Mouse (Mus musculus): ENCODE measurements at regions not wholly inside any gene's neighbourhood (a gene's known extent, or its start where the extent isn't known, plus 50 kb on each side); places are given as distances from the start of the nearest gene placed in this dataset.

DNA sequence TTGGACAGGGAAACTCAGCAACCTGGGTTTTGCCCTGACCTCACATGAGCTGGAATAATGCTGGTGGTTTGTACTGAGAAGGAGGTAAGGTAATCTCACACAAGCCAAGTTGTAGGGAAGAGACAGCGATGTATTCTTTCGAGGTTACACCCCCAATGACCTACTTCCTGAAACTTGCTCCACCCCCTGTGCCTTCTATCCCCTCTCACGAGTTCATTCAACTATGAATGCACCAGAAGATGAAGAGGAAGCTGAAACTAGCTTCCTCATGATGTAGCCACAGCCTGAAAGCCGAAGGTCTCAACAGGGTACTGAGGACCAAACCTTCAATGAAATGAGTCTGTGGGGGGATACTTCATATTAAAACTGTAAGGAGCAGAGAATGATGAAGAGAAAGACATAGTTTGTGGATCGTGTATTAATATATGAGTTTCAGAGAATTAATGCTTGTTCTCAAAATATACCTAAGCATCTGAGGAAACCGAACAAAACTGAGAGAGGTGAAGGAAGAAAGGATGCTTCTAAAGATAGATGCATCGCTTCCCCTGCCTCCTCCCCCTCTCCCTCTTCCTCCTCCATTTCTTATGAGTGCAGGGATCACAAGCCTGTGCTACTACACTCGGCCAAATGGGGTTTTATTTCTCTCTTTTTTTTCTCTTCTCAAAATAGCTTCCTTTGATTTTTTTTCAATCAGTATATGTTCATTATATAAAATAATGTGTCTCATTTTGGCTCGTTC, 543.5 kb upstream of the Nrp1 start:
- ATAC-seq = peak; percentile 38

DNA sequence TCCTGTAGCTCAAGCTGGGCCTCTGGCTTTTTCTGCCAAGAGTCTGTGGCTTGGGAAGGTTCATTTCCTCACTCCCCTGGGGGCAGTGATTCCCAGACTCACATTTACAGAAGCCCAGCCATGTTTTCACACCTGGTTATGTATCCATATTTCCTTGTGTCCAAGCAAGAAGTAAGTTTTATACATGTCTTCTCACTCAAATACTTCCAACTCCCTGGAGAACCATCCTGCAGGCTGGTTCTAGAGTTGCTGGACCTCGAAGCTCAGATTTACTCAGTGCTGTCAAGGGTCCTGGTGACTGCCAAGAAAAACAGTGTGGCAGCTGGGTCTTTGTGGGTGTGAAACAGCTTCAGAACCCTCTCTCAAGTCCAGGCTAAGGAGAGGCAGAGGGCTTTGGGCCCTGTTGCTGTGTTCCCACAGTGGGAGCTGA, 537.6 kb upstream of the Nrp1 start:
- no peak for ATAC-seq

DNA sequence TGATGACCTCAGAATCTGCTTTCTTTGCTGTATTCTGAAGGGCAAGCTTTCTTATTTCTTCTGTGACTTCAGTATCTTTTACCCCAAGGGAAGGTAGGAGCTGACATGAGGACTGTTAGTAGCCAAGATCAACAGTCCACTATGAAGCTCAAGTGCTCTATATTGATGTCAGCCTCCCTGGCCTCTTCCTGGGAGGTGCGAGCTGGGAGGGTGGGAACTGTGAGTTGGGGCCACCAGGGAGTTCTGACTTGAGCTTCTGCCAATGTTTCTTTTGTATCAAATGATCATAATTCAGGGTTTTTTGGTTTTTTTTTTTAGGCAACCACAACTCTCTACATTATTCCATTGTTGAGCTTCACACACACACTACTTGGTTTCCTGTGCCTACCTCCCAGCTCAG, 536.8 kb upstream of the Nrp1 start:
- no peak for ATAC-seq

GRCm38 (mm10) chr8:127825041-127825440, 533.4 kb upstream of the Nrp1 start:
- no peak for ATAC-seq

DNA sequence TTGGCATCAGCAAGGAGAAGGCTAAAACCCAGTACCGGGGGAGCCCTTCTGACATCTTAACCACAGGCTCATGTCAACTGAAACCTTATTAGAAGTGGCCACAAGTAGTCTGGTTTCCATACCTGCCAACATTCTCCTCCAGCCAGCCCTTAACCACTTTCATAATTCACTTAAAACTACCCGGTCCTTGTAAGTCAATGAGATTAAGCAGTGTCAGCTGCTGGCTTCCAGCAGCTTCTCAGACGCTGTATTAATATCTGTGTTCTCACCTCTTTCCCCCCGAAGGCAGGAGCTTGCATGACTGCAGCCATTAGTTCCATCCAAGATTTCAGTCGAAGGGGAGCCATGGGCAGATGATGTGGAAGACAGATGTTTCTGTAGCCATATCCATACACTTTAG, 530.6 kb upstream of the Nrp1 start:
- no peak for ATAC-seq

- no peak for ATAC-seq
These were observed 528.7 kb upstream of the Nrp1 start for GRCm38 (mm10) chr8:127829659-127830058.

DNA sequence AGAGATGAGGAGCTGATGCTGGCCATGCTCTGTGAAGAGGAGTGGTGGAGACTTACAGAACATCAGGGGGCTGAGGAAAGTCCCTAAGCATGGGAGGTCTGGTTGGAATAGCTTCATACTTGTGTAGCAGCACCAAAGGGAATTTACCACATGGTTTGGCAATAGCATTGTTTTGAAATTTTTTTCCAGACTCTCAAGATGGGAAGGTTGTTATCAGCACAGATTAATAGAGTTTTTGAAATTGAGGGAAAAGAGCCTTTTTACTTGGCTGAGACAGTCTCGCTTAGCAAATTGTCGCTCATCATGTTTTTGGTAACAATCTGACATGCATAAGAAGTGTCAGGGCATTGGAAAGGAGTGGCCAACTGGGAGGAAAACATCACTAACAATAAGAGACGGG, 524.4 kb upstream of the Nrp1 start:
- ATAC-seq = no peak

DNA sequence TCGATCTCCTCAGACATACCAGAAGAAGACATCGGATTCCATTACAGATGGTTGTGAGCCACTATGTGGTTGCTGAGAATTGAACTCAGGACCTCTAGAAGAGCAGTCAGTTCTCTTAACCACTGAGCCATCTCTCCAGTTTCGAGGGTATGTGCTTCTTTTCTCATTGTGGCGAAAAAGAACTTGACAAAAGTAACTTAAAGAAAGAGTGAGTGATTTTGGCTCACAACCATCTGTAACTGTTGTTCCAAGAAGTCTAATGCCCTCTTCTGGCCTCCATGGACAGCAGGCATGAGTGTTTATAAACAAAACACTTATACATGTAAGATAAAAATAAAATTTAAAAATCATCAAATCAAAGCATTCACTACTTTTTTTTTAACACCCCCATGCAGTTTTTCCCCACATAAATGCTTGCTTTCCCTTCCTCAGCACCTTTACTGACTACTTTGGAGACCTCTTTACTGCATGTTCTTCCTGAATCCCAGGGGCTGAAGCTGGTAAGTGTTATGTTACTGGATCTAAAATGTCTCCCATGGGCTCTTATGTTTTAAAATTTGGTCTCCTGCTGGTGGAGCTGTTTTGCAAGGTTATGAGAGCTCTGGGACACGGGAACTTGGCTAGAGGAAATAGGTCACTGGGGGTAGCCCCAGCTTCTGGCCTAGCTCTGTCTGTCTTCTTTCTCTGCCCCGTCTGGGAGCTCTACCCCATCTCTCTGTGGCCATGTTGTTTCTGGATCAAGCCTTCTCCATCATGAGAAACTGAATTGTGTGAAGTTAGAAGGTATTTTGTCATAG, 521.8 kb upstream of the Nrp1 start:
- no peak for ATAC-seq

- ATAC-seq = no peak
These were observed 520.1 kb upstream of the Nrp1 start for GRCm38 (mm10) chr8:127838311-127838710.

DNA sequence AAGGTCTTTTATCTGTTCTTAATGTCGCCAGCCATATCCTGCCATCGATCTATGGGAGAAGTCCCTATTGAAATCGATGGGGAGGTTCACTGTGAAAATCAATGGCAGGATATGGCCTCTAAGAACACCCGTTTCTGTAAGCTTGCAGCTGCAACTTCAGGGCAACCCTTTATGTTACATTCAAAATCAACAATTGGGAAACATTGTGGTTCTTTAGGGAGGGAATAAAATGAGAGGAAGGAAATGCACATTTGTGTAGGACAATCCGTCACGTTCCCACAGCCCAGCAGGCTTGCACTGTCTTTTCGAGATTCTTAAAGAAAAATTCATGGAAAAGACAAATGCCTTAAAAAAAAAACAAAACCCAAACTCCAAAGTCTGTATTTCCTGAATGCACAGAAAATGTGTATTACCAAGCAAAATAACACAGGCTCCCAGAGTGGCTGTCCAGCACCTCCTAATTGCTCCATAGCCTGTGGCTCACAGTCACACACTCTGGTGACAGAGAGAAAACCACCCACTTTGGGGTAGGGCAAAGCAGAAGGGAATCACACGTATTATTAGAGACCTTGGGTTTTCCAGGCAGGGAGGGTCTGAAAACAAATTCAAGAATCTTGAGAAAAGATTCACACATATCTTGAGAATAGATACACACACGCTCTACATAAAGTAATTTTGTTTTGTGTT, 510.9 kb upstream of the Nrp1 start:
- ATAC-seq = no peak

- no peak for ATAC-seq
These were observed 508.5 kb upstream of the Nrp1 start for GRCm38 (mm10) chr8:127849926-127850325.

GRCm38 (mm10) chr8:127855653-127856300, 502.6 kb upstream of the Nrp1 start:
- ATAC-seq = no peak

GRCm38 (mm10) chr8:127856351-127857135, 501.9 kb upstream of the Nrp1 start:
- no peak for ATAC-seq

DNA sequence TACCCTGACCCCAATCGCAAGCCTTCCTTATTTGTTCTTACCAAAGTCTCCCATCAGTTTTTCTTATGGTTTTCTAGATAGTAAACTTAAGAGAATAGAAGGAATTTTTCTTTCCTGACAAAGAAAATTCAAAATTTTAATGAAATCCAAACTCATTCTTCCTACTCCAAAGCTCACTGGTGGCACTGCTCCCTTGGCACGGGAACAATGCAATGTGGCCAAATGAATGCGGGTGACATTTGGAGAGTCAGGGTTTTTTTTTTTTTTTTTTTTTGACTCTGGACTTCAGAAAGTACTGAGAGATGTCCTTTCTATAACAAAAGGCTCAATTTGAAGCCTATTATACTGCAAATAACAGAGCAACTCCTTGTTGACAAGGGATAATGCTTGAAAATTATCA, 499.4 kb upstream of the Nrp1 start:
- no peak for ATAC-seq

- no peak for ATAC-seq
These were observed 498.0 kb upstream of the Nrp1 start for GRCm38 (mm10) chr8:127860376-127860775.

DNA sequence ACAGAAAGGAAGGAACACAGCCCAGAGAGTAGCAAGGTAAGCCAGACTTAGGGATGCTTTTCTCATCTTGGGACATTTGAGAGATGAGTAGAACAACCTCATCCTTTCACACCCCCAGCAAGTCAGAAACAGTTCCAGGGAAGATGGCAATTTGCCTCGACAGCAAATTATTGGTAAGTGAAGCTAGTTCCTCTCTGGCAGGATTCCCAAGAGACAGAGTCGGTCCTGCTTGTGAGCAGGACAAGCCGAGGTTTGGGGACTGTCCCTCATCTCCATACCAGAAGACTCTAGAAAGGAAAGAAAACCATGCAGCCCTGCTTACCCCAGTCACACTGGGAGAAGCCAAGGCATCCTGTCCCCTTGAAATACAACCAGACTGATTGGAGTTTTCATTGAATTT, 497.5 kb upstream of the Nrp1 start:
- no peak for ATAC-seq

- ATAC-seq = no peak
These were observed 473.8 kb upstream of the Nrp1 start for GRCm38 (mm10) chr8:127884641-127885040.

- no peak for ATAC-seq
These were observed 473.2 kb upstream of the Nrp1 start for GRCm38 (mm10) chr8:127885211-127885610.

DNA sequence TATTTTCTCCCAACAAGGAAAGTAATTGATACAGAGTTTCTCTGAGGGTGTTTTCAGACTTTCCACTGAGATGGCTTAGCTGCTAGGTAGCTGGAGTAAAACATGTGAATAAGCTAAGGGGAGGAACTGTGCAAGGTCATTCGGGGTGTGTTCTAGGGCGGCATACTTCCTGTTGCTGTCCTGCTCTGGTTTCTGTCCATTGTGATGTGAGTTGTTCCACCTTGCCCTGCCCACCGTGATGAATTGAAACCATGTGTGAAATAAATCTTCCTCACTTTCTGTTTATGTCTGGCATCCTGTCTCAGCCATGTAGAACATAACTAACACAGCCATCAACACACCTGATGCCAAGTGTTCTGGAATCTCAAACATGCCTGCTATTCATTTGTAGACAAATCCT, 472.6 kb upstream of the Nrp1 start:
- no peak for ATAC-seq

- no peak for ATAC-seq
These were observed 467.7 kb upstream of the Nrp1 start for GRCm38 (mm10) chr8:127890729-127891128.

DNA sequence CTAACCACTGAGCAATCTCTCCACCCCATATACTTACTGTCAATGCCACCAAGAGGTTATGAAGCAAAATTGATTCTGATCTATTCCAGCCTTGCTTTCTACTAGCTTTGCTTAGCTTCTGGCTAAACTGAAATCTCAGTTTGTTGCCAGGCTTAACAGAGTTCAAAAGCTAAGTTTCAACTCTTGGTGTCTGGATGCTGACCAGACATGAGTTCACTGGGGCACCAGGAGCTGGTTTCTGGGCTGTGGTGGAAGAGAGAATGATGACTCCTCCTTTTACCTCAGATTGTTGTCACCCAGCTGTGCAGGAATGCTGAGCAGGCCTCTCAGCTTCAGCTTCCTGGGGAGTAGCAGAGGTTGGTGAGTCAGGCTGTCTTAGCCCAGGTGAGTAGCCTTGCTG, 464.1 kb upstream of the Nrp1 start:
- ATAC-seq = no peak

DNA sequence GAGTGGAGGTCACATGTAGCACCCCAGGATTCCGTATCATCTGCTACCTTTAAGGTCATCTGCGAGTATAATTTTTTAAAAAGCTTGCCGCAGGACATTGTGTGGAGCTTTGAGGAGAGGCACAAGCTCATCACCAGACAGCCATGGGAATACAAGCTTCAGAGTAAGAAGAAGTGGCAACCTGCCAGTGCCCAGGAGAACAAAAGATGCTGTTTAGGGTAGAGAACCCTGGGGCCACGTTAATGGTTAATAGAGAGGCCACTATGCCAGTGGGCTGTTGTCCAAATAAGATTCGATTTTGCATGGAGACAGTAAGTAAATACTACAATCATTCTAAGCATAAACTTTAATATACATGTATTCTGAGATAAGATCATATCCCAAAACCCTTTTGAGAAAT, 450.0 kb upstream of the Nrp1 start:
- ATAC-seq = no peak
